21 mouse cellular contexts compared by ENCODE assay signal in the genomic region with DNA sequence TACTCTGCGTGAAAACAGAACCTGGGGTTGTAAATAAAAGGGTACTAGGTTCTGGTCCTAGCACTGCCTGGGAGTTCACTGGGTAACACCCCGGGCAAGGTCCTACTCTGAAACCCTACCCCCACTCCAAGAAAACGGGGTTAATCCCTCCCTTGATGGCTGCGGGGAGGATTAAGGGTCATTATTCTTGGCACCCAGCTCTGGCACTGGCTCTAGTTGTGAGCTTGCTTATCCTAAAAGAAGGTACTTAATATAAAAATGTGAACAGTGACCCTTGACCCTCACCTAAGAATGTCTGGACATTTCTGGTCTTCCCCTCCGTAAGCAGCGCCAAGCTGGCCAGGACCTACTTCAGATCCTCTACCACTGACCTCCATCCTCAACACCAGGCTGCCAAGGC. TPM values are rescaled to one million over a fixed set of nuclear protein-coding genes. Genes with fewer than 3 reads are reported as not detected.
DNase-seq lines count a peak whose midpoint lies in the region; ATAC-seq lines count a peak whose summit lies in the region.
"Had no signal": no experiment of that assay in that cellular context is flagged by ENCODE, and none has a peak within 500 bp of the region (broad histone marks: within the 10 kb centered on the region; RNA-seq: fewer than 3 reads in every experiment).

No protein-coding gene starts in this region.

- no peaks in the 10 kb centered on the region for H3K9me3 ChIP-seq in kidney, embryonic 16.5 days (ENCODE audit: low read length)
- no peaks in the 10 kb centered on the region for H3K9me3 ChIP-seq in midbrain, embryonic 13.5 days
- H3K9me3 ChIP-seq in midbrain, embryonic 15.5 days, result no peaks in the 10 kb centered on the region
- H3K9me3 ChIP-seq: forebrain, embryonic 12.5 days; heart, embryonic 12.5 days; hindbrain, embryonic 12.5 days; neural tube, embryonic 15.5 days had no signal

- peaks cover 9% of the 10 kb centered on the region for H3K4me1 ChIP-seq in kidney, embryonic 16.5 days (ENCODE audit: insufficient read depth, low read length)
- peaks cover 27% of the 10 kb centered on the region for H3K4me1 ChIP-seq in midbrain, embryonic 13.5 days (replicated peaks)
- peaks cover 13% of the 10 kb centered on the region for H3K4me1 ChIP-seq in midbrain, embryonic 15.5 days

- WGBS in kidney, embryonic 16.5 days, result 65% methylated on average over 6 of the region's 6 CpGs
- 29% methylated on average over 6 of the region's 6 CpGs for WGBS in midbrain, embryonic 13.5 days
- 29% methylated on average over 6 of the region's 6 CpGs for whole genome bisulfite sequencing in midbrain, embryonic 15.5 days

- ATAC-seq in kidney, embryonic 16.5 days (ENCODE audit: low FRiP score, low TSS enrichment), result no peak
- no peak for ATAC-seq in midbrain, embryonic 13.5 days
- ATAC-seq in midbrain, embryonic 15.5 days (replicated peaks), result no peak

- no peaks in the 10 kb centered on the region for H3K27me3 ChIP-seq in kidney, embryonic 16.5 days (ENCODE audit: insufficient read depth, low read length)
- no peaks in the 10 kb centered on the region for H3K27me3 ChIP-seq in midbrain, embryonic 13.5 days
- H3K27me3 ChIP-seq in midbrain, embryonic 15.5 days (replicated peaks), result no peaks in the 10 kb centered on the region
- H3K27me3 ChIP-seq: CH12.LX; forebrain, embryonic 12.5 days; heart, embryonic 12.5 days; hindbrain, embryonic 12.5 days; neural tube, embryonic 15.5 days had no signal

- H3K9ac ChIP-seq in kidney, embryonic 16.5 days (replicated peaks; ENCODE audit: low read length), result no peak overlapping the region
- H3K9ac ChIP-seq in midbrain, embryonic 13.5 days (replicated peaks), result 0 out of 2 replicates have a peak overlapping the region, but pooled peaks have one; percentile 6
- H3K9ac ChIP-seq in midbrain, embryonic 15.5 days, result no peak overlapping the region
- H3K9ac ChIP-seq: forebrain, embryonic 12.5 days; heart, embryonic 12.5 days; hindbrain, embryonic 12.5 days; lung, embryonic 14.5 days; neural tube, embryonic 15.5 days had no signal

- H3K36me3 ChIP-seq in kidney, embryonic 16.5 days (ENCODE audit: insufficient read depth, low read length), result no peaks in the 10 kb centered on the region
- peaks cover 4% of the 10 kb centered on the region; the same call in 1 of the 2 replicates for H3K36me3 ChIP-seq in midbrain, embryonic 13.5 days
- H3K36me3 ChIP-seq in midbrain, embryonic 15.5 days (replicated peaks), result no peaks in the 10 kb centered on the region
- H3K36me3 ChIP-seq: forebrain, embryonic 12.5 days; hindbrain, embryonic 12.5 days; neural tube, embryonic 15.5 days had no signal

- DNase-seq in kidney, adult 18-20 months, result peak; percentile 71
- peak; percentile 51 for DNase-seq in kidney, postnatal 10 days
- DNase-seq in retina, postnatal 7 days (ENCODE audit: low read depth, low spot score), result peak; percentile 61
- no peak for DNase-seq in urinary bladder, postnatal 4 days (ENCODE audit: low spot score in 2 of 2)
- DNase-seq: cerebellum, adult 8-10 months; gastrocnemius, postnatal 10 days; heart, adult 11 months; heart, postnatal 14 days; layer of hippocampus, postnatal 36 days; liver; lung, embryonic 14.5 days; lung, postnatal 36 days; thymus, postnatal 25 days had no signal

- no peak overlapping the region for H3K4me2 ChIP-seq in kidney, embryonic 16.5 days (replicated peaks; ENCODE audit: low read depth, low read length)
- H3K4me2 ChIP-seq in midbrain, embryonic 13.5 days (replicated peaks), result no peak overlapping the region
- H3K4me2 ChIP-seq in midbrain, embryonic 15.5 days, result no peak overlapping the region
- H3K4me2 ChIP-seq: forebrain, embryonic 12.5 days; heart, embryonic 12.5 days; hindbrain, embryonic 12.5 days; lung, embryonic 14.5 days; neural tube, embryonic 15.5 days had no signal

- no peak overlapping the region for H3K27ac ChIP-seq in kidney, embryonic 16.5 days (ENCODE audit: low read length)
- no peak overlapping the region for H3K27ac ChIP-seq in midbrain, embryonic 13.5 days
- H3K27ac ChIP-seq in midbrain, embryonic 15.5 days, result no peak overlapping the region
- H3K27ac ChIP-seq: forebrain, embryonic 12.5 days; hindbrain, embryonic 12.5 days; neural tube, embryonic 15.5 days had no signal

- no peak overlapping the region for H3K4me3 ChIP-seq in kidney, embryonic 16.5 days (ENCODE audit: low read length)
- no peak overlapping the region for H3K4me3 ChIP-seq in midbrain, embryonic 13.5 days (replicated peaks)
- no peak overlapping the region for H3K4me3 ChIP-seq in midbrain, embryonic 15.5 days
- H3K4me3 ChIP-seq: forebrain, embryonic 12.5 days; heart, embryonic 12.5 days; hindbrain, embryonic 12.5 days; neural tube, embryonic 15.5 days had no signal

RNA-seq across cellular contexts. Expression of a gene that starts 20.0 kb away (rescaled TPM):
- 12.9 and 14.4 TPM in 2 replicates for polyA plus RNA-seq in kidney, embryonic 16.5 days (2015; fragmentation: Nextera tagmentation; extraction: Ambion mirVana)
- polyA plus RNA-seq in midbrain, embryonic 13.5 days (2015; fragmentation: Nextera tagmentation; extraction: Ambion mirVana), result 18.2 and 21.8 TPM in 2 replicates
- 23.2 and 26.3 TPM in 2 replicates for polyA plus RNA-seq in midbrain, embryonic 15.5 days (2015; fragmentation: Nextera tagmentation; extraction: Ambion mirVana)

RNA-seq across cellular contexts. Expression of a gene that starts 36.2 kb away (rescaled TPM):
- polyA plus RNA-seq in kidney, embryonic 16.5 days (2015; fragmentation: Nextera tagmentation; extraction: Ambion mirVana), result 9.5 and 10.7 TPM in 2 replicates
- polyA plus RNA-seq in midbrain, embryonic 13.5 days (2015; fragmentation: Nextera tagmentation; extraction: Ambion mirVana), result 6.8 and 7.9 TPM in 2 replicates
- polyA plus RNA-seq in midbrain, embryonic 15.5 days (2015; fragmentation: Nextera tagmentation; extraction: Ambion mirVana), result 9.9 and 11.1 TPM in 2 replicates

RNA-seq across cellular contexts. Expression of a gene that starts 55.7 kb away (rescaled TPM):
- 90.4 and 97.7 TPM in 2 replicates for polyA plus RNA-seq in kidney, embryonic 16.5 days (2015; fragmentation: Nextera tagmentation; extraction: Ambion mirVana)
- 103 TPM in 2 replicates for polyA plus RNA-seq in midbrain, embryonic 13.5 days (2015; fragmentation: Nextera tagmentation; extraction: Ambion mirVana)
- 118 and 120 TPM in 2 replicates for polyA plus RNA-seq in midbrain, embryonic 15.5 days (2015; fragmentation: Nextera tagmentation; extraction: Ambion mirVana)

Comparison
In these comparisons a context has a peak if more than half of its experiments do, and no peak if none do; other contexts are left out.
1. DNase-seq: peak in kidney, adult 18-20 months (single experiment), kidney, postnatal 10 days (single experiment) and retina, postnatal 7 days (single experiment); none in urinary bladder, postnatal 4 days (0 of 2).